Mouse (Mus musculus) limb, embryonic 10.5 days (tissue): Measurements from ENCODE around the gene Pitpna. TPM values are rescaled to one million over a fixed set of nuclear protein-coding genes. Genes with fewer than 3 reads are reported as not detected.
A peak's percentile ranks its signal among the peaks of the same experiment; 100 is the strongest.

ENCODE experiments used
- DNase-seq: peaks from one replicate; pipeline ENCODE4 v3.0.0-alpha.2; 2017; ENCODE audit warnings: low spot score
- H3K27ac ChIP-seq: fragments of 300-500 bp; sonication (generic); 2 replicates; pipeline ENCODE4 v1.5.1; 2016; ENCODE audit warnings: mild to moderate bottlenecking
- H3K27me3 ChIP-seq: fragments of 300-500 bp; sonication (generic); 2 replicates; pipeline ENCODE4 v1.6.1; 2016; ENCODE audit warnings: low read depth, mild to moderate bottlenecking; ENCODE audit not compliant: poor library complexity, severe bottlenecking
- H3K36me3 ChIP-seq: fragments of 300-500 bp; sonication (generic); 2 replicates; pipeline ENCODE4 v1.6.1; 2016; ENCODE audit warnings: mild to moderate bottlenecking, moderate library complexity
- H3K4me1 ChIP-seq: fragments of 300-500 bp; sonication (generic); 2 replicates; pipeline ENCODE4 v1.6.1; 2016
- H3K4me3 ChIP-seq: fragments of 300-500 bp; sonication (generic); 2 replicates; pipeline ENCODE4 v1.5.1; 2016; ENCODE audit warnings: mild to moderate bottlenecking, moderate library complexity
- H3K9me3 ChIP-seq: fragments of 300-500 bp; sonication (generic); replicated peaks from 2 replicates; pipeline ENCODE4 v1.6.1; 2016; ENCODE audit warnings: mild to moderate bottlenecking
- WGBS: fragments of 180-500 bp; shearing (Covaris S2); methylation state at CpG from one replicate; pipeline ENCODE4 v1.1.7; 2016; 5-methylcytosine and 5-hydroxymethylcytosine counted together
- polyA plus RNA-seq: library from polyadenylated mRNA; unstranded; fragments of >200 nt; fragmentation: Nextera tagmentation; extraction: Ambion mirVana; gene quantifications from 2 replicates; pipeline ENCODE4 v1.2.1, GENCODE M21; 2016

Gene Pitpna
- polyA plus RNA-seq, 1 experiment from 2014 or later: 68.8 TPM

GRCm38 (mm10) chr11:75660941-75661800, 73.3 kb downstream of the Pitpna start:
- H3K27ac ChIP-seq: no peak overlapping the region
- H3K36me3 ChIP-seq: peaks cover 55% of the 10 kb centered on the region
- no peak overlapping the region for H3K4me3 ChIP-seq
- DNase-seq: no peak
- WGBS: 90% methylated on average over 21 of the region's 21 CpGs
- H3K4me1 ChIP-seq: peaks cover 11% of the 10 kb centered on the region
- H3K9me3 ChIP-seq: no peaks in the 10 kb centered on the region
- H3K27me3 ChIP-seq: peaks cover 12% of the 10 kb centered on the region

GRCm38 (mm10) chr11:75662131-75662530, 74.2 kb downstream of the Pitpna start:
- Histone ChIP-seq H3K4me3 (no peak overlapping the region), H3K27ac (no peak overlapping the region), H3K27me3 (peaks cover 5% of the 10 kb centered on the region), H3K9me3 (no peaks in the 10 kb centered on the region), H3K4me1 (peaks cover under 1% of the 10 kb centered on the region), H3K36me3 (peaks cover 62% of the 10 kb centered on the region)
- no peak for DNase-seq
- WGBS: 93% methylated on average over 7 of the region's 7 CpGs

GRCm38 (mm10) chr11:75666296-75666695, 78.4 kb downstream of the Pitpna start:
- Histone ChIP-seq H3K36me3 (peaks cover 71% of the 10 kb centered on the region), H3K27me3 (no peaks in the 10 kb centered on the region), H3K4me1 (no peaks in the 10 kb centered on the region), H3K4me3 (no peak overlapping the region), H3K27ac (no peak overlapping the region), H3K9me3 (no peaks in the 10 kb centered on the region)
- no peak for DNase-seq
- WGBS: 92% methylated on average over 6 of the region's 6 CpGs

GRCm38 (mm10) chr11:75668621-75669020, 80.7 kb downstream of the Pitpna start:
- Histone ChIP-seq H3K4me3 (no peak overlapping the region), H3K27me3 (no peaks in the 10 kb centered on the region), H3K9me3 (no peaks in the 10 kb centered on the region), H3K27ac (no peak overlapping the region), H3K36me3 (peaks cover 68% of the 10 kb centered on the region), H3K4me1 (no peaks in the 10 kb centered on the region)
- DNase-seq: no peak
- 88% methylated on average over 3 of the region's 3 CpGs for WGBS

- no peak overlapping the region for H3K4me3 ChIP-seq
- peaks cover 71% of the 10 kb centered on the region for H3K36me3 ChIP-seq
- H3K27me3 ChIP-seq: no peaks in the 10 kb centered on the region
- H3K9me3 ChIP-seq: no peaks in the 10 kb centered on the region
- no peak overlapping the region for H3K27ac ChIP-seq
- WGBS: 91% methylated on average over 11 of the region's 11 CpGs
- no peak for DNase-seq
- no peaks in the 10 kb centered on the region for H3K4me1 ChIP-seq
Measured at GRCm38 (mm10) chr11:75669176-75669852, 81.4 kb downstream of the Pitpna start.

- DNase-seq: no peak
- no peaks in the 10 kb centered on the region for H3K27me3 ChIP-seq
- H3K4me1 ChIP-seq: no peaks in the 10 kb centered on the region
- 89% methylated on average over 12 of the region's 12 CpGs for WGBS
- no peak overlapping the region for H3K4me3 ChIP-seq
- H3K36me3 ChIP-seq: peaks cover 71% of the 10 kb centered on the region
- H3K27ac ChIP-seq: no peak overlapping the region
- H3K9me3 ChIP-seq: no peaks in the 10 kb centered on the region
Measured at GRCm38 (mm10) chr11:75669853-75670200, 81.9 kb downstream of the Pitpna start.

- no peak overlapping the region for H3K4me3 ChIP-seq
- 84% methylated on average over 22 of the region's 22 CpGs for WGBS
- H3K36me3 ChIP-seq: peaks cover 55% of the 10 kb centered on the region
Measured at GRCm38 (mm10) chr11:75671426-75672180, 83.7 kb downstream of the Pitpna start.

GRCm38 (mm10) chr11:75673411-75673810, 85.5 kb downstream of the Pitpna start:
- DNase-seq: no peak
- peaks cover 43% of the 10 kb centered on the region for H3K36me3 ChIP-seq
- H3K4me1 ChIP-seq: peaks cover under 1% of the 10 kb centered on the region; the same call in 1 of the 2 replicates
- H3K27me3 ChIP-seq: no peaks in the 10 kb centered on the region
- H3K9me3 ChIP-seq: no peaks in the 10 kb centered on the region
- H3K4me3 ChIP-seq: no peak overlapping the region
- 89% methylated on average over 5 of the region's 5 CpGs for WGBS
- H3K27ac ChIP-seq: no peak overlapping the region

More at GRCm38 (mm10) chr11:75671426-75672180, 83.7 kb downstream of the Pitpna start:
- Histone ChIP-seq H3K27ac (no peak overlapping the region), H3K27me3 (no peaks in the 10 kb centered on the region), H3K9me3 (no peaks in the 10 kb centered on the region), H3K4me1 (no peaks in the 10 kb centered on the region)
- DNase-seq: no peak

- no peaks in the 10 kb centered on the region for H3K9me3 ChIP-seq
- no peak overlapping the region for H3K27ac ChIP-seq
- H3K4me3 ChIP-seq: no peak overlapping the region
- H3K4me1 ChIP-seq: peaks cover 9% of the 10 kb centered on the region
- WGBS: 91% methylated on average over 3 of the region's 3 CpGs
- peaks cover 30% of the 10 kb centered on the region for H3K36me3 ChIP-seq
- H3K27me3 ChIP-seq: no peaks in the 10 kb centered on the region
- DNase-seq: no peak
Measured at GRCm38 (mm10) chr11:75674875-75675274, 87.0 kb downstream of the Pitpna start.

- WGBS: 84% methylated on average over 3 of the region's 3 CpGs
- H3K9me3 ChIP-seq: no peaks in the 10 kb centered on the region
- 0 out of 2 replicates have a peak overlapping the region, but pooled peaks have one; percentile 97 for H3K27ac ChIP-seq
- peaks cover 19% of the 10 kb centered on the region for H3K4me1 ChIP-seq
- H3K36me3 ChIP-seq: peaks cover 22% of the 10 kb centered on the region
- peak overlapping the region; percentile 97 for H3K4me3 ChIP-seq
- DNase-seq: no peak
- H3K27me3 ChIP-seq: no peaks in the 10 kb centered on the region
Measured at GRCm38 (mm10) chr11:75677881-75678746, 90.2 kb downstream of the Pitpna start.
